Mouse (Mus musculus): ENCODE results near the gene Phf23.

GRCm38 (mm10) chr11:70020731-70021263 lies 25.2 kb downstream of the Phf23 start:
- TF ChIP-seq EP300 (IDR thresholded peaks at IDR 0.05; ENCODE audit: low read depth) (no peak), CTCF (IDR thresholded peaks at IDR 0.05; ENCODE audit: low read depth) (peak; percentile 70)

Measured in heart, postnatal 0 days (tissue).